Mouse (Mus musculus) G1E (cell line): ENCODE measurements around the gene Selenok. TPM values are rescaled to one million over a fixed set of nuclear protein-coding genes. Genes with fewer than 3 reads are reported as not detected.
A peak's percentile ranks its signal among the peaks of the same experiment; 100 is the strongest.

ENCODE experiments used
- ATAC-seq: 2 replicates; pipeline ENCODE4 v1.8.0; 2016; ENCODE audit warnings: mild to moderate bottlenecking; ENCODE audit not compliant: insufficient number of reproducible peaks, poor library complexity, low FRiP score, severe bottlenecking; ENCODE audit errors: extremely low read depth
- DNase-seq: peaks from one replicate; pipeline ENCODE4 v3.0.0; 2012; ENCODE audit warnings: low spot score
- H3K27me3 ChIP-seq: 2 replicates; pipeline ENCODE4 v1.6.1; 2012; ENCODE audit warnings: mild to moderate bottlenecking, low read length, inconsistent platforms; ENCODE audit not compliant: insufficient read depth
- H3K36me3 ChIP-seq: replicated peaks from 2 replicates; pipeline ENCODE3; 2012; ENCODE audit warnings: mild to moderate bottlenecking, inconsistent platforms
- H3K4me1 ChIP-seq: 2 replicates; pipeline ENCODE4 v1.6.1; 2012; ENCODE audit warnings: low read depth, low read length, inconsistent platforms, mixed read lengths; ENCODE audit not compliant: insufficient read depth
- H3K4me3 ChIP-seq: 2 replicates; pipeline ENCODE4 v1.5.1; 2012; ENCODE audit warnings: low read depth, mild to moderate bottlenecking, inconsistent platforms, low read length, moderate library complexity, mixed read lengths
- H3K9me3 ChIP-seq: replicated peaks from 2 replicates; pipeline ENCODE4 v1.6.1; 2012; ENCODE audit warnings: inconsistent platforms
- CTCF ChIP-seq: IDR thresholded peaks from 2 replicates; pipeline ENCODE4 v1.5.1; 2012; ENCODE audit warnings: low read depth, low read length, inconsistent platforms, mixed read lengths
- GATA1 ChIP-seq: IDR thresholded peaks from 2 replicates; pipeline ENCODE4 v1.6.1; 2012; ENCODE audit warnings: borderline replicate concordance, low read length, inconsistent platforms, mixed read lengths
- GATA2 ChIP-seq: IDR thresholded peaks from 2 replicates; pipeline ENCODE4 v1.6.1; 2012; ENCODE audit warnings: low read depth, low read length, inconsistent platforms, borderline replicate concordance
- POLR2AphosphoS5 ChIP-seq: IDR thresholded peaks from 2 replicates; pipeline ENCODE4 v1.6.1; 2012; ENCODE audit warnings: low read depth, low read length, inconsistent platforms; ENCODE audit not compliant: insufficient replicate concordance
- TAL1 ChIP-seq: conservative IDR thresholded peaks from 2 replicates; pipeline ENCODE4 v1.6.1; 2012; ENCODE audit warnings: low read depth, low read length, inconsistent platforms, mixed read lengths
- polyA plus RNA-seq: library from polyadenylated mRNA; stranded (reverse); fragments of >175 nt; gene quantifications from 2 replicates; pipeline ENCODE4 v1.2.3, GENCODE M21; 2012
- total RNA-seq, 2 experiments: library from RNA; stranded (forward) in 1 of 2; stranded (reverse) in 1 of 2; fragments of 200-1000 nt in 1 of 2; fragments of >200 nt in 1 of 2; fragmentation: Nextera tagmentation in 1 of 2; gene quantifications; 2 replicates each; pipeline ENCODE4 v1.2.3; 2014 to 2017

Gene Selenok
- total and polyA plus RNA-seq, 3 experiments = 6.2 to 312 (median 49.4) TPM

- peaks cover 71% of the 10 kb centered on the region for H3K36me3 ChIP-seq
- H3K4me1 ChIP-seq = peaks cover 37% of the 10 kb centered on the region
- H3K27me3 ChIP-seq = no peaks in the 10 kb centered on the region
- no peak for DNase-seq
- H3K4me3 ChIP-seq = no peak overlapping the region
- no peak for ATAC-seq
- TF ChIP-seq GATA1 (no peak), GATA2 (no peak), POLR2AphosphoS5 (no peak), CTCF (no peak), TAL1 (no peak)
- H3K9me3 ChIP-seq = no peaks in the 10 kb centered on the region
Observed at GRCm38 (mm10) chr14:29976927-29977326, 8.8 kb downstream of the Selenok start.

GRCm38 (mm10) chr14:29978254-29979204 lies 10.4 kb downstream of the Selenok start, which contains the start of gene Actr8:
TSS of gene Actr8 (plus strand) at chr14:29978337.
- Histone ChIP-seq H3K36me3 (peaks cover 71% of the 10 kb centered on the region), H3K4me3 (peak within 1 kb of the TSS; percentile 96), H3K4me1 (peaks cover 22% of the 10 kb centered on the region), H3K9me3 (no peaks in the 10 kb centered on the region), H3K27me3 (no peaks in the 10 kb centered on the region)
- ATAC-seq (peak; percentile 93), DNase-seq (peak; percentile 84)
- no peak for TF ChIP-seq POLR2AphosphoS5
- TF ChIP-seq TAL1 = no peak
- TF ChIP-seq CTCF = no peak
- TF ChIP-seq GATA2 = no peak
- TF ChIP-seq GATA1 = no peak

- no peak for DNase-seq
- Histone ChIP-seq H3K9me3 (no peaks in the 10 kb centered on the region), H3K36me3 (peaks cover 77% of the 10 kb centered on the region), H3K27me3 (no peaks in the 10 kb centered on the region), H3K4me3 (no peak overlapping the region), H3K4me1 (peaks cover 20% of the 10 kb centered on the region)
- no peak for TF ChIP-seq POLR2AphosphoS5
- TF ChIP-seq GATA1 = no peak
- 0 out of 2 replicates have a peak, but pooled peaks have one; percentile 21 for TF ChIP-seq CTCF
- no peak for TF ChIP-seq GATA2
- ATAC-seq = no peak
Observed at GRCm38 (mm10) chr14:29980447-29981205, 12.5 kb downstream of the Selenok start.

- peaks cover 100% of the 10 kb centered on the region for H3K36me3 ChIP-seq
Observed at GRCm38 (mm10) chr14:29986096-29986495, 18.0 kb downstream of the Selenok start.

GRCm38 (mm10) chr14:29987276-29987675 lies 19.2 kb downstream of the Selenok start:
- TF ChIP-seq POLR2AphosphoS5 = no peak
- no peak for TF ChIP-seq CTCF
- no peak for TF ChIP-seq GATA2
- no peak for TF ChIP-seq TAL1
- no peak for TF ChIP-seq GATA1
- H3K36me3 ChIP-seq = peaks cover 100% of the 10 kb centered on the region
- no peak for ATAC-seq

More at GRCm38 (mm10) chr14:29986096-29986495, 18.0 kb downstream of the Selenok start:
- TF ChIP-seq GATA2 = no peak
- no peak for TF ChIP-seq POLR2AphosphoS5
- no peak for TF ChIP-seq TAL1
- TF ChIP-seq CTCF = no peak
- TF ChIP-seq GATA1 = no peak
- DNase-seq (no peak), ATAC-seq (no peak)
- Histone ChIP-seq H3K4me3 (no peak overlapping the region), H3K4me1 (no peaks in the 10 kb centered on the region), H3K9me3 (no peaks in the 10 kb centered on the region), H3K27me3 (no peaks in the 10 kb centered on the region)

GRCm38 (mm10) chr14:29987739-29988138 lies 19.6 kb downstream of the Selenok start:
- H3K9me3 ChIP-seq = no peaks in the 10 kb centered on the region
- H3K4me1 ChIP-seq = no peaks in the 10 kb centered on the region
- no peak for TF ChIP-seq GATA1
- no peak for TF ChIP-seq GATA2
- TF ChIP-seq POLR2AphosphoS5 = no peak
- no peak for TF ChIP-seq TAL1
- no peak for TF ChIP-seq CTCF
- DNase-seq (no peak), ATAC-seq (no peak)
- peaks cover 100% of the 10 kb centered on the region for H3K36me3 ChIP-seq
- H3K4me3 ChIP-seq = no peak overlapping the region
- no peaks in the 10 kb centered on the region for H3K27me3 ChIP-seq

More at GRCm38 (mm10) chr14:29987276-29987675, 19.2 kb downstream of the Selenok start:
- no peak for DNase-seq
- Histone ChIP-seq H3K4me1 (no peaks in the 10 kb centered on the region), H3K27me3 (no peaks in the 10 kb centered on the region), H3K9me3 (no peaks in the 10 kb centered on the region), H3K4me3 (no peak overlapping the region)
